Mouse (Mus musculus) spleen, adult 2 months (tissue): Measurements from ENCODE around the gene Naif1.

ENCODE experiments used
- CTCF ChIP-seq: fragments of 200-500 bp; IDR thresholded peaks from 2 replicates; pipeline ENCODE4 v1.5.1; 2011; ENCODE audit warnings: mild to moderate bottlenecking, inconsistent platforms; ENCODE audit not compliant: insufficient read depth, insufficient read length, insufficient replicate concordance; ENCODE audit errors: extremely low read depth
- POLR2A ChIP-seq: fragments of 200-500 bp; IDR thresholded peaks from 2 replicates; pipeline ENCODE4 v1.6.1; 2011; ENCODE audit warnings: low read depth, low read length, inconsistent platforms

GRCm38 (mm10) chr2:32499365-32499764 is 49.1 kb downstream of the Naif1 start:
- TF ChIP-seq CTCF, result no peak
- TF ChIP-seq POLR2A, result no peak
